16 mouse cellular contexts compared by ENCODE assay signal in the genomic region with DNA sequence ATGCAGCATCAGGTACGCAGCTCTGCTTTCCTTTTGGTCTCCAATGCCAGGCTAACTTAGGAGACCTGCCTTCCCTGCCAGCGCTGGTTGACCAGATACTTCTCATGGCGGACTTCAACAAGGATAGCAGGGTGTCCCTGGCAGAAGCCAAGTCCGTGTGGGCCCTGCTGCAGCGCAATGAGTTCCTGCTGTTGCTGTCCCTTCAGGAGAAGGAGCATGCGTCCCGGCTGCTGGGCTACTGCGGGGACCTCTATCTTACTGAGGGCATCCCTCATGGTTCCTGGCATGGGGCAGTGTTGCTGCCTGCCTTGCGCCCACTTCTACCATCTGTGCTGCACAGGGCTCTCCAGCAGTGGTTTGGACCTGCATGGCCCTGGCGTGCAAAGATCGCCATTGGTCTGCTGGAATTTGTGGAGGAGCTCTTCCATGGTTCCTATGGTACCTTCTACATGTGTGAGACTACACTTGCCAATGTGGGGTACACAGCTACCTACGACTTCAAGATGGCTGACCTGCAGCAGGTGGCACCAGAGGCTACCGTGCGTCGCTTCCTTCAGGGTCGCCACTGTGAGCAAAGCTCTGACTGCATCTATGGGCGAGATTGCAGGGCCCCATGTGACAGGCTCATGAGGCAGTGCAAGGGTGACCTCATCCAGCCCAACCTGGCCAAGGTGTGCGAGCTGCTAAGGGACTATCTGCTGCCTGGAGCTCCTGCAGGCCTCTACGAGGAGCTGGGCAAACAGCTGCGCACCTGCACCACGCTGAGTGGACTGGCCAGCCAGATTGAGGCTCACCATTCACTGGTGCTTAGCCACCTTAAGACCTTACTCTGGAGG. TPM values are rescaled to one million over a fixed set of nuclear protein-coding genes. Genes with fewer than 3 reads are reported as not detected.
DNase-seq lines count a peak whose midpoint lies in the region; ATAC-seq and TF ChIP-seq lines count a peak whose summit lies in the region.
"Had no signal": no experiment of that assay in that cellular context is flagged by ENCODE, and none has a peak within 500 bp of the region (broad histone marks: within the 10 kb centered on the region; RNA-seq: fewer than 3 reads in every experiment).

No protein-coding gene starts in this region.

- no peaks in the 10 kb centered on the region for H3K27me3 ChIP-seq in hindbrain, embryonic 13.5 days
- H3K27me3 ChIP-seq in hindbrain, embryonic 12.5 days = no peaks in the 10 kb centered on the region
- no peaks in the 10 kb centered on the region for H3K27me3 ChIP-seq in limb, embryonic 13.5 days
- H3K27me3 ChIP-seq: forebrain, embryonic 13.5 days had no signal

- H3K27ac ChIP-seq in hindbrain, embryonic 13.5 days = no peak overlapping the region
- H3K27ac ChIP-seq in hindbrain, embryonic 12.5 days = no peak overlapping the region
- H3K27ac ChIP-seq in ES-E14 (ENCODE audit: insufficient read depth, low read depth, low read length, poor library complexity, severe bottlenecking) = peak overlapping the region; percentile 42; the same call in 1 of the 2 replicates
- no peak overlapping the region for H3K27ac ChIP-seq in limb, embryonic 13.5 days
- H3K27ac ChIP-seq: forebrain, embryonic 13.5 days had no signal

- in situ Hi-C loops in ES-E14 (cut with MboI; ENCODE audit: low sequenced_read_pairs in 2 of 2, unreplicated experiment in 2 of 2) = no loop called here

- H3K4me3 ChIP-seq in hindbrain, embryonic 13.5 days = no peak overlapping the region
- H3K4me3 ChIP-seq in hindbrain, embryonic 12.5 days = no peak overlapping the region
- no peak overlapping the region for H3K4me3 ChIP-seq in ES-E14 (ENCODE audit: insufficient read depth in 1 of 2, low read depth in 1 of 2, low read length in 2 of 2, poor library complexity in 1 of 2, severe bottlenecking in 1 of 2)
- no peak overlapping the region for H3K4me3 ChIP-seq in limb, embryonic 13.5 days
- H3K4me3 ChIP-seq: forebrain, embryonic 13.5 days had no signal

- H3K9ac ChIP-seq in hindbrain, embryonic 13.5 days = 0 out of 2 replicates have a peak overlapping the region, but pooled peaks have one; percentile 43
- H3K9ac ChIP-seq in hindbrain, embryonic 12.5 days = no peak overlapping the region
- peak overlapping the region; percentile 6; the same call in 1 of the 2 replicates for H3K9ac ChIP-seq in ES-E14 (ENCODE audit: insufficient read depth, low read depth, low read length, poor library complexity, severe bottlenecking)
- H3K9ac ChIP-seq in limb, embryonic 13.5 days = 0 out of 2 replicates have a peak overlapping the region, but pooled peaks have one; percentile 0
- H3K9ac ChIP-seq: forebrain, embryonic 13.5 days had no signal

- DNase-seq in A20 (ENCODE audit: low read depth, low spot score) (peak; percentile 13), ES-E14 (ENCODE audit: low read depth, low spot score) (no peak)
- DNase-seq in thymus, postnatal 25 days = no peak
- no peak for DNase-seq in spleen, postnatal 10 days (ENCODE audit: low spot score in 2 of 2)
- no peak for DNase-seq in frontal cortex, postnatal 10 days (ENCODE audit: low spot score in 2 of 2)
- DNase-seq: gastrocnemius, postnatal 14 days had no signal

- peaks cover 63% of the 10 kb centered on the region for H3K36me3 ChIP-seq in hindbrain, embryonic 13.5 days
- peaks cover 57% of the 10 kb centered on the region for H3K36me3 ChIP-seq in hindbrain, embryonic 12.5 days
- H3K36me3 ChIP-seq in ES-E14 (ENCODE audit: control insufficient read depth, insufficient read depth, low read length, poor library complexity, severe bottlenecking) = peaks cover 49% of the 10 kb centered on the region
- H3K36me3 ChIP-seq in limb, embryonic 13.5 days = peaks cover 63% of the 10 kb centered on the region

- H3K9me3 ChIP-seq in hindbrain, embryonic 13.5 days = no peaks in the 10 kb centered on the region
- H3K9me3 ChIP-seq in hindbrain, embryonic 12.5 days (replicated peaks) = no peaks in the 10 kb centered on the region
- no peaks in the 10 kb centered on the region for H3K9me3 ChIP-seq in ES-E14 (ENCODE audit: control insufficient read depth, insufficient read depth, low read depth, low read length)
- H3K9me3 ChIP-seq in limb, embryonic 13.5 days = no peaks in the 10 kb centered on the region
- H3K9me3 ChIP-seq: forebrain, embryonic 13.5 days had no signal

- no peak overlapping the region for H3K4me2 ChIP-seq in hindbrain, embryonic 13.5 days
- H3K4me2 ChIP-seq in hindbrain, embryonic 12.5 days (replicated peaks) = no peak overlapping the region
- no peak overlapping the region for H3K4me2 ChIP-seq in limb, embryonic 13.5 days (replicated peaks)
- H3K4me2 ChIP-seq: forebrain, embryonic 13.5 days had no signal

- peaks cover 77% of the 10 kb centered on the region for H3K4me1 ChIP-seq in hindbrain, embryonic 13.5 days (replicated peaks)
- peaks cover 47% of the 10 kb centered on the region for H3K4me1 ChIP-seq in hindbrain, embryonic 12.5 days
- peaks cover 0 to 12% of the 10 kb centered on the region in 2 experiments; a peak in 1 of 4 replicates for H3K4me1 ChIP-seq in ES-E14 (ENCODE audit: control insufficient read depth in 2 of 2, insufficient read depth in 2 of 2, low read length in 2 of 2, poor library complexity in 1 of 2)
- H3K4me1 ChIP-seq in limb, embryonic 13.5 days = peaks cover 46% of the 10 kb centered on the region

- ATAC-seq in hindbrain, embryonic 13.5 days (ENCODE audit: low FRiP score) = no peak
- no peak for ATAC-seq in hindbrain, embryonic 12.5 days (ENCODE audit: low FRiP score)
- no peak for ATAC-seq in limb, embryonic 13.5 days (ENCODE audit: low FRiP score, low read depth)
- ATAC-seq: forebrain, embryonic 13.5 days; lung, postnatal 0 days; midbrain, embryonic 16.5 days had no signal

- WGBS in hindbrain, embryonic 13.5 days = 78% methylated on average over 21 of the region's 21 CpGs
- 71% methylated on average over 21 of the region's 21 CpGs for WGBS in hindbrain, embryonic 12.5 days
- WGBS in limb, embryonic 13.5 days = 70% methylated on average over 21 of the region's 21 CpGs

TF ChIP-seq in ES-E14, 5 proteins besides CTCF, POLR2A, EP300 and RAD21:
- TF ChIP-seq ZC3H11A (IDR thresholded peaks at IDR 0.05; ENCODE audit: borderline replicate concordance, low read depth, low read length) (no peak), ZNF384 (IDR thresholded peaks at IDR 0.05; ENCODE audit: low read depth, low read length) (no peak), MAFK (IDR thresholded peaks at IDR 0.05; ENCODE audit: insufficient read depth, low read depth, low read length) (no peak), CHD2 (IDR thresholded peaks at IDR 0.05; ENCODE audit: low read depth, low read length) (0 out of 2 replicates have a peak, but pooled peaks have one; percentile 18), HCFC1 (IDR thresholded peaks at IDR 0.05; ENCODE audit: borderline replicate concordance, insufficient read depth, low read length) (no peak)

RNA-seq across cellular contexts. Expression of a gene that starts 7.5 kb away (rescaled TPM):
- polyA plus RNA-seq in hindbrain, embryonic 13.5 days (2015; fragmentation: Nextera tagmentation; extraction: Ambion mirVana) = 109 and 117 TPM in 2 replicates
- 70.1 and 73.7 TPM in 2 replicates for polyA plus RNA-seq in hindbrain, embryonic 12.5 days (2016; fragmentation: Nextera tagmentation; extraction: Ambion mirVana)
- 24.6 and 46.6 TPM in 2 replicates for total RNA-seq in ES-E14 (2012; rRNA removed)
- polyA plus RNA-seq in limb, embryonic 13.5 days (2015; fragmentation: Nextera tagmentation; extraction: Ambion mirVana) = 61.0 and 61.5 TPM in 2 replicates

RNA-seq across cellular contexts. Expression of a gene that starts 31.5 kb away (rescaled TPM):
- polyA plus RNA-seq in hindbrain, embryonic 13.5 days (2015; fragmentation: Nextera tagmentation; extraction: Ambion mirVana) = 6.8 and 7.0 TPM in 2 replicates
- polyA plus RNA-seq in hindbrain, embryonic 12.5 days (2016; fragmentation: Nextera tagmentation; extraction: Ambion mirVana) = 11.7 and 13.1 TPM in 2 replicates
- total RNA-seq in ES-E14 (2012; rRNA removed) = 60.4 and 88.2 TPM in 2 replicates
- polyA plus RNA-seq in limb, embryonic 13.5 days (2015; fragmentation: Nextera tagmentation; extraction: Ambion mirVana) = 23.1 and 24.6 TPM in 2 replicates

RNA-seq across cellular contexts. Expression of a gene that starts 35.4 kb away (rescaled TPM):
- not detected in 2 replicates for polyA plus RNA-seq in hindbrain, embryonic 13.5 days (2015; fragmentation: Nextera tagmentation; extraction: Ambion mirVana)
- not detected in 2 replicates for polyA plus RNA-seq in hindbrain, embryonic 12.5 days (2016; fragmentation: Nextera tagmentation; extraction: Ambion mirVana)
- total RNA-seq in ES-E14 (2012; rRNA removed) = not detected in 2 replicates
- polyA plus RNA-seq in limb, embryonic 13.5 days (2015; fragmentation: Nextera tagmentation; extraction: Ambion mirVana) = not detected in 2 replicates
- total RNA-seq: adrenal gland, adult 18-20 months; gastrocnemius, postnatal 14 days had no signal
- polyA plus RNA-seq: forebrain, embryonic 13.5 days; heart, postnatal 0 days; intestine, embryonic 14.5 days; lung, postnatal 0 days; midbrain, embryonic 16.5 days had no signal

RNA-seq across cellular contexts. Expression of a gene that starts 49.3 kb away (rescaled TPM):
- not detected in 2 replicates for polyA plus RNA-seq in hindbrain, embryonic 13.5 days (2015; fragmentation: Nextera tagmentation; extraction: Ambion mirVana)
- polyA plus RNA-seq in hindbrain, embryonic 12.5 days (2016; fragmentation: Nextera tagmentation; extraction: Ambion mirVana) = not detected in 2 replicates
- not detected in 2 replicates for total RNA-seq in ES-E14 (2012; rRNA removed)
- polyA plus RNA-seq in limb, embryonic 13.5 days (2015; fragmentation: Nextera tagmentation; extraction: Ambion mirVana) = not detected in 2 replicates
- total RNA-seq: adrenal gland, adult 18-20 months; gastrocnemius, postnatal 14 days had no signal
- polyA plus RNA-seq: forebrain, embryonic 13.5 days; heart, postnatal 0 days; intestine, embryonic 14.5 days; large intestine, adult 2 months; lung, postnatal 0 days; midbrain, embryonic 16.5 days had no signal

RNA-seq across cellular contexts. Expression of a gene that starts 55.9 kb away (rescaled TPM):
- 72.2 and 78.9 TPM in 2 replicates for polyA plus RNA-seq in hindbrain, embryonic 13.5 days (2015; fragmentation: Nextera tagmentation; extraction: Ambion mirVana)
- 61.4 and 72.1 TPM in 2 replicates for polyA plus RNA-seq in hindbrain, embryonic 12.5 days (2016; fragmentation: Nextera tagmentation; extraction: Ambion mirVana)
- 104 and 156 TPM in 2 replicates for total RNA-seq in ES-E14 (2012; rRNA removed)
- 103 and 105 TPM in 2 replicates for polyA plus RNA-seq in limb, embryonic 13.5 days (2015; fragmentation: Nextera tagmentation; extraction: Ambion mirVana)
